Mouse (Mus musculus) Patski (cell line): ENCODE measurements around the gene Phf11c. TPM values are rescaled to one million over a fixed set of nuclear protein-coding genes. Genes with fewer than 3 reads are reported as not detected.

ENCODE experiments used
- ATAC-seq: fragments of 100-300 bp; one replicate; pipeline ENCODE4 v1.8.0; 2021
- CTCF ChIA-PET: fragments of 350-600 bp; sonication (Branson Sonifier 250); formaldehyde crosslinking; loops from one replicate; lab custom pipeline; 2022; ENCODE audit warnings: inconsistent platforms; lab: Charles Lee
- POLR2A ChIA-PET: fragments of 350-600 bp; sonication (Branson Sonifier 250); formaldehyde crosslinking; loops from one replicate; lab custom pipeline; 2022; ENCODE audit warnings: antibody characterized with exemption, inconsistent platforms; lab: Charles Lee
- DNase-seq: peaks from one replicate; pipeline ENCODE4 v3.0.0-alpha.2; 2011; ENCODE audit warnings: low read depth, low spot score
- H3K27me3 ChIP-seq: fragments of 371-371 bp; one replicate; pipeline ENCODE4 v1.5.1; 2021
- CTCF ChIP-seq: fragments of 100-300 bp; IDR thresholded peaks from one replicate; pipeline ENCODE4 v1.5.1; 2021
- in situ Hi-C: fragments of 300-500 bp; cut with MboI; formaldehyde crosslinking; loops from 3 replicates; pipeline ENCODE4 v1.11.1; 2018; ENCODE audit warnings: low pct_unique_long_range_greater_than_20kb, mixed read lengths
- polyA plus RNA-seq: library from polyadenylated mRNA; unstranded; gene quantifications from one replicate; pipeline ENCODE4 v1.2.3, GENCODE M21; 2021

Gene Phf11c
- polyA plus RNA-seq: 0.28 TPM

DNA sequence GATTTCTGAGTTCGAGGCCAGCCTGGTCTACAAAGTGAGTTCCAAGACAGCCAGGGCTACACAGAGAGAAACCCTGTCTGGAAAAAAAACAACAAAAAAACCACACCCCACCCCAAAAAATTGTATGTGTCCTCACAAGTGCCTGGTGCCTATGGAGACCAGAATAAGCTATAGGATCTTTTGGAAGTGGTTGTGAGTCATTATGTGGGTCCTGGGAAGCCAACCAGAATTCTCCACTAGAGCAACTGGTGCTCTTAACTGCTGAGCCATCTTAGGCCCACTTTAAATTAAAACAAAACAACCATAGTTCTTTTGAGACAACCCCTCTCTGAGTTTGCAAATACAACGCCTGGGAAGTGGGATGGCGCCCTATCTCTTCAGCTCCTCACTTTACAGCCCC lies at the start of gene Phf11c:
Phf11c (minus strand) TSS at position 101 of the 400 bp plus-strand sequence.
- ATAC-seq (no peak), DNase-seq (no peak)
- ChIA-PET POLR2A (no interaction called here), CTCF (interaction anchor here (1.0 kb wide), 1 partner anchor 178 kb away, joined by 3 read pairs; no protein-coding TSS in a partner anchor)
- in situ Hi-C loops: loop anchor here (5.0 to 25.0 kb wide), 2 partner anchors 33 to 617 kb away; no protein-coding TSS in a partner anchor
- no peaks in the 10 kb centered on the region for H3K27me3 ChIP-seq
- no peak for TF ChIP-seq CTCF

DNA sequence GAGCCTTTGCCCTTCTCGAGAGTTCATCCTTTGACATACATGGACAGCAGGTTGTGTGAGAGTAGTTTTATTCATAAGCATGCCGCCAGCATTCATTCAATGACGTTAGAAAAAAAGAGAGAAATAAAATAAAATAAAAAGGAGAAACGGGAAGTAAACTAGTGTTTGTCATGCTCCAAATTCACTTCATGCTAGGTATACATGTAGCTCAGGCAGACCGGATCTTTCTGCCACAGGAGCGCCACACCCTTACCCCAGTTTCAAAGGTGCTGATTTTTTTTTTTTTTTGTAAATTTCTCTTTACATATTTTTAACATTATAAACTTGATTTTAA lies 46.3 kb upstream of the Phf11c start:
- no peak for TF ChIP-seq CTCF
- ChIA-PET CTCF (interaction anchor here (1.3 kb wide), 1 partner anchor 11 kb away, joined by 5 read pairs; no protein-coding TSS in a partner anchor), POLR2A (interaction anchor here (0.6 to 0.7 kb wide), 2 partner anchors 119 to 426 kb away, joined by 3 to 4 read pairs; no protein-coding TSS in a partner anchor)
- in situ Hi-C loops: no loop called here
- ATAC-seq: peak; percentile 4
- H3K27me3 ChIP-seq: no peaks in the 10 kb centered on the region
- DNase-seq: no peak

DNA sequence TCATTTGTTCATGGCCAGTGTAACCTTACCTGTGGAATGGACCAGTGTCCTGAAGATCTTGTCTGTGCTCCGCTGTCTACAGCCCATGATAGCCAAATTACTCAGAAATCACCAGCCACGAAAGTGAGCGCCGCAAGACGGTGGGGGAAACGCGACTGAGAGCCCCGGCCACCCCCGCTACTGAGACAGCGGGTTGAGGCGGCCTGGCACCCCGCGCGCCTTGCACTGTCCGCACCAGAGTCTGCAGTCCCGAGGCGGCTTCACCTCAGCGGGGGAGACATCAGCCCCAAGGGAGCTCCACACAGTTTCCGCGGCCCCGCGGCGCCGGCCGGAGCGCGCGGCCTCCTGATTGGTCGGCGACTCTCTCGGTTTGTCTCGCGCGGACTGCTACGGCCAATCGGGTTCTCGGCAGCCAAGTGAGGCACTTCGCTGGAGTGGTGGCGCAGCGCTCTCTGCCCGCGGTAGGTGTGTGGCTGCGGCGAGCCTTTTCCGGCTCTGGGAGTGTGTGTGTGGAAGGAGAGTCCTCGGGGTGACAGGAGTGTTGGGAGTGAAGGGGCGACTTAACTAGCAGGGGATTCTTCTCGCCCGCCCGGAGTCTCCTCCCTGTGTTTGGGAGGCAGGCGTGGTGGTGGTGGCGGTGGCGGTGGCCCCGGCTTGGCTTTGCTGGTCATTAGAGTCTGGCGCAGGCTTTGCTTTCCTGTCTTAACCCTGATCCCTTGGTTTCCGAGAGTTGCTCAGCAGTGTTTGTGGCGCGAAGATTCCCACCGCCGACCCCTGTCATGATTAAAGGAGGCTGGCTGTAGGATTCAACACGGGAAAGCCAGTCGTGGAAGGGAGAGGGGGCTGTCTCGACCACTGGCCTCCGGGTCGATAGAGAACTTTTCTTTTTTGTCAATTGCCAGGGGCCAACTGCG lies 45.6 kb upstream of the Phf11c start, which contains the start of the genes Setdb2 and Cab39l:
Setdb2 (minus strand) TSS at position 327 of the 914 bp plus-strand sequence.
Cab39l (plus strand) TSS at position 415 of the 914 bp plus-strand sequence.
- no peaks in the 10 kb centered on the region for H3K27me3 ChIP-seq
- in situ Hi-C loops: no loop called here
- ATAC-seq (peak; percentile 100), DNase-seq (peak; percentile 57)
- ChIA-PET POLR2A (interaction anchor here (0.7 kb wide), 1 partner anchor 426 kb away, joined by 3 read pairs; no protein-coding TSS in a partner anchor), CTCF (interaction anchor here (1.3 kb wide), 2 partner anchors 12 kb away, joined by 3 to 5 read pairs; no protein-coding TSS in a partner anchor)
- TF ChIP-seq CTCF: peak; percentile 52

DNA sequence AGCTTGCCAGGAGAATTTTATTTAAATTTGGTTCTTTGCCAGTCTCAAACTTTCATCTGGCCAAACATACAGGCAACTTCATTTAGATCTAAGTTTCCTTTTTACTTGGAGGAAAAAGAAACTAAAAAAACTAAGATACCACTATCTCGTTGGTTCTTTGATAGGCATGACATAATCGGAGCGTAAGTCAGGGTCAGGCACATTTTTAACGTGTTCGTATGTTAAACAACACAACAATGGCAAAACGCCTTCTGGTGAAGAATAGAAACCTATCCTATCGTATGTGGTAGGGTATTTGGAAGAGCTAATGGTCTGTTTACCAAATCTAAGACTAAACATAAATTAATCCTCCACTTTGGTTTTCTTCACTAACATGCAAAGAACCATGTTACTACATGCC lies 44.9 kb upstream of the Phf11c start:
- ATAC-seq (no peak), DNase-seq (no peak)
- no peaks in the 10 kb centered on the region for H3K27me3 ChIP-seq
- TF ChIP-seq CTCF: no peak
- in situ Hi-C loops: no loop called here
- POLR2A ChIA-PET: no interaction called here
- CTCF ChIA-PET: interaction anchor here (1.3 kb wide), 1 partner anchor 11 kb away, joined by 3 read pairs; no protein-coding TSS in a partner anchor

DNA sequence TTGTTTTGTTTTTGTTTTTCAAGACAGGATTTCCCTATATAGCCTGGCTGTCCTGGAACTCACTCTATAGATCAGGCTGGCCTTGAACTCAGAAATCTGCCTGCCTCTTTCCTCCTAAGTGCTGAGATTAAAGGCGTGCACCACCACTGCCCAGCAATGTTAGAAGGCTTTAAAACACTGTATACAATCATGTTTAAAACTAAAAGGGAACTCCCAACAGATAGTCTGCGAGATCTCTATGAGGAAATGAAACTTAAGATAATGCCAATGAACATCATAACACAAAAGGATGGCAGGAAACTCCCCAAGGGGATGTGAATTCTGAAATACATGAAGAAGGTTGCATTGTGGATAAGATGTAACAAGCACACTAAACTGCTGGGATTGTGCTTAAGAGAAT lies 43.3 kb upstream of the Phf11c start:
- in situ Hi-C loops: no loop called here
- no peak for TF ChIP-seq CTCF
- no peaks in the 10 kb centered on the region for H3K27me3 ChIP-seq
- ChIA-PET POLR2A (no interaction called here), CTCF (no interaction called here)
- DNase-seq (no peak), ATAC-seq (no peak)

DNA sequence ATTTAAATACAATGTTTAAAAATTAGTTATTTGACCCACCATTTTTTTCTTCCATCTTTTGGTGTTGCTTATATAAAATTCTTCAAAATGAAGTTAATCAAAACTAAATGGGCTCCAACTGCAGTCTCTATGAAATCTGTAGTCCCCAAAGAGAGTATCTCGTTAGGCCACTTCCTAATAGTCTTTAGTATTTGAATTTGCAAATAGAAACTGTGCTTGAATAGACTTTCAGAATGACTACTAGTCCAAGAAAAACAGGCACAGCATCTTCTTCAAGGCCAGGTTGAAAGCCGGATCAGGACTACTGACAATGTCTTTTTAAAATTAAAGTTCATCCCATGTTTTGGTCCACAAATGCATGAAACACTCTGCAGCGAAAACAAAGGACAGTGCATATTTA lies 42.2 kb upstream of the Phf11c start:
- ATAC-seq (no peak), DNase-seq (no peak)
- H3K27me3 ChIP-seq: no peaks in the 10 kb centered on the region
- ChIA-PET CTCF (no interaction called here), POLR2A (no interaction called here)
- no peak for TF ChIP-seq CTCF
- in situ Hi-C loops: no loop called here

DNA sequence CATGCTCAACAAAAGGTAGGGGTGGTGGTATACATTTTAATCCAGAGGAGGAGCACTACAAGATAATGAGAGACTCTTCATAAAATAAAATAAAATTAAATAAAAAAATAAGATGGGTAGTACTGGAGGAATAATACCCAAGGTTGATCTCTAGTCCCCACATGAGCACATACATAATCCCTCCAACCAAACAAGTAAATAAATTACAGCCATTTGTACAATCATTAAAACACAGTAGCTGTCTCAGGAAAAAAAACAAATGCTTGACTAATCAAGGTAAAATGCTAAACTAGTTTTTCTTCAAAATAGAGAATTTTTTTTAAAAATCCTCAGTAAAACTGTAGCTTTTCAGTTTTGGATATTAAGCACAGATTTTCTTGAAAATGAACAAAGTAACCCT lies 40.0 kb upstream of the Phf11c start:
- ChIA-PET POLR2A (no interaction called here), CTCF (no interaction called here)
- no peak for TF ChIP-seq CTCF
- no peaks in the 10 kb centered on the region for H3K27me3 ChIP-seq
- in situ Hi-C loops: no loop called here
- DNase-seq: no peak
- no peak for ATAC-seq

DNA sequence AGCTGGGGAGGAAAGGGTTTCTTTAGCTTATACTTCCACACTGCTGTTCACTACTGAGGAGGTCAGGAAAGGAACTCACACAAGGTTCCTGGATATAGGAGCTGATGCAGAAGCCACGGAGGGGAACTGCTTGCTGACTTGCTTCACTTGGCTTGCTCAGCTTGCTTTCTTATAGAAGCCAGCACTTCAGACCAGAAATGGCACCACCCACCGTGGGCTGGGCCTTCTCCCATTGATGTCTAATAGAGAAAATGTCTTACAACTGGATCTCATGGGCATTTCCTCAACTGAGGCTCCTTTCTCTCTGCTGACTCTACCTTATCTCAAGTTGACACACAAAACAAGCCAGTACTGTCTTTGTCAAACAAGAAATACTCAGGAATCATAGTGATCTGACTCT lies 38.7 kb upstream of the Phf11c start:
- TF ChIP-seq CTCF: no peak
- in situ Hi-C loops: no loop called here
- ChIA-PET CTCF (interaction anchor here (1.4 kb wide), 1 partner anchor 34 kb away, joined by 3 read pairs; no protein-coding TSS in a partner anchor), POLR2A (no interaction called here)
- ATAC-seq (no peak), DNase-seq (no peak)
- H3K27me3 ChIP-seq: no peaks in the 10 kb centered on the region

DNA sequence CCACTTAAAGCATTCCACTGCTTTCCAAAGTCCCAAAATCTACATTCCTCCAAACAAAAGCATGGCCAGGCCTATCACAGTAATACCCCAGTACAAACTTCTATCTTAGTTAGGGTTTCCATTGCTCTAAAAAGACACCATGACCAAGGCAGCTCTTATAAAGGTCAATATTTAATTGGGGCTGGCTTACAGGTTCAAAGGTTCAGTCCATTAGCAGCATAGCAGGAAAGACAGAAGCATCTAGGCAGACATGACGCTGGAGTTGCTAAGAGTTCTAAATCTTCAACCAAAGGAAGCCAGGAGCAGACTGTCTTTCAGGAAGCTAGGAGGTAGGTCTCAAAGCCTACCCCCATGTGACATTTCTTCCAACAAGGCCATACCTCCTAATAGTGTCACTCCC lies 35.4 kb upstream of the Phf11c start:
- no peak for TF ChIP-seq CTCF
- in situ Hi-C loops: no loop called here
- no peak for DNase-seq
- no peak for ATAC-seq
- POLR2A ChIA-PET: no interaction called here
- CTCF ChIA-PET: no interaction called here
- H3K27me3 ChIP-seq: no peaks in the 10 kb centered on the region

DNA sequence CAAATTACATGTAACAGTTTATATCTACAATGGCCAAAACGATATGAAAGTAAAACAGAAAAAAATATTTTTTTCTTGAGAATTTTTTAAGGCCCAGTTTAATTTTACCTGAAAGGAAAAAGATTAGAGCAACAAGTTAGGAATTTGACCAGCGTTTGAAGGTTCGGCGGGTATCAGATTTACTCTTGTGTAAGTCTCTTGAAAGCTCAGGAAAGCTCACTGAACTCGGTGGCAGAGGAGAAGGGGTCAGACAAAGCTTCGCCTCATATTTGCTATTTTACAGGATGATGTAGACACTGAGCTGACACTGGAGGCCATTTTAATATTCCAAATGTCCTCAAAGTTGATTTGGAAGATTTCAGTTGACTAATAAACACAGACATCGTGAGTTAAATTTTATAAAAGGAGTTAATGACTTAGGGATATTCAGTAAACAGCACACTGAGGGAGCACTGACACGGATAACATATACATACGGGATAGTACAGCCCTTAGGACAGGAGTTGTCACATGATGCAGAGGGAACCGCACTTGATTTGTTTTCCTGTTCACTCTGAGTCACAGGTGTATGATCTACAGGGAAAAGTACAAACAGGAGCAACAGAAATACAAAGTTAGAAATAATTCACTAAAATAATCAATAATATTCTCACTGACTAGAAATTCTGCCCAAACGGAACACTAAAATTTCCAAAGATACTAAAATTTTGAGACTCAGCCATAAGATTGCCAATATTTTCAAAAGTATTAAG lies 27.9 kb upstream of the Phf11c start:
- no peaks in the 10 kb centered on the region for H3K27me3 ChIP-seq
- DNase-seq (no peak), ATAC-seq (no peak)
- in situ Hi-C loops: no loop called here
- no peak for TF ChIP-seq CTCF
- CTCF ChIA-PET: no interaction called here
- POLR2A ChIA-PET: no interaction called here
